8 mouse cellular contexts compared by ENCODE assay signal in genomic region chrX:12006882-12007753, GRCm38 (mm10).
DNase-seq lines count a peak whose midpoint lies in the region; ATAC-seq and TF ChIP-seq lines count a peak whose summit lies in the region.

No protein-coding gene starts in this region.

- no peaks in the 10 kb centered on the region for H3K27me3 ChIP-seq in kidney, adult 2 months (replicated peaks; ENCODE audit: control insufficient read depth, insufficient read depth, low read length)
- peaks cover 18% of the 10 kb centered on the region for H3K27me3 ChIP-seq in lung, embryonic 16.5 days (ENCODE audit: control insufficient read depth, insufficient read depth, low read depth, low read length)

- DNase-seq in A20 (ENCODE audit: low read depth, low spot score) = peak; percentile 78
- peak; percentile 81 for DNase-seq in adipocyte (ENCODE audit: low spot score)
- DNase-seq in embryo, embryonic 9.5 days (ENCODE audit: extremely low spot score) = peak; percentile 80
- DNase-seq in heart, adult 8-10 months (ENCODE audit: low spot score) = peak; percentile 57
- DNase-seq in kidney, adult 2 months = peak; percentile 69
- peak; percentile 14 for DNase-seq in ovary, postnatal 10 days (ENCODE audit: low spot score)
- DNase-seq in urinary bladder, postnatal 14 days (ENCODE audit: low spot score) = peak; percentile 55

- peak overlapping the region; percentile 91 for H3K27ac ChIP-seq in kidney, adult 2 months (ENCODE audit: insufficient read depth, low read depth, low read length)
- H3K27ac ChIP-seq in lung, embryonic 16.5 days (ENCODE audit: low read length) = peak overlapping the region; percentile 96

- H3K4me3 ChIP-seq in kidney, adult 2 months (ENCODE audit: insufficient read depth, low read depth, low read length) = peak overlapping the region; percentile 69
- peak overlapping the region; percentile 49 for H3K4me3 ChIP-seq in lung, embryonic 16.5 days (ENCODE audit: low read length)

- no peak for TF ChIP-seq CTCF in kidney, adult 2 months (conservative IDR thresholded peaks at IDR 0.05; ENCODE audit: insufficient read depth, insufficient read length, low read depth, low read length)

- peak; percentile 60 for ATAC-seq in lung, embryonic 16.5 days (ENCODE audit: low read depth)

- H3K4me2 ChIP-seq in lung, embryonic 16.5 days (ENCODE audit: low read depth, low read length) = peak overlapping the region; percentile 75

- 7% methylated on average over 42 of the region's 75 CpGs for WGBS in kidney, adult 2 months
- 1% methylated on average over 36 of the region's 75 CpGs for WGBS in lung, embryonic 16.5 days

- H3K9ac ChIP-seq in lung, embryonic 16.5 days (ENCODE audit: low read length) = peak overlapping the region; percentile 69

- no peaks in the 10 kb centered on the region for H3K4me1 ChIP-seq in kidney, adult 2 months (ENCODE audit: control insufficient read depth, insufficient read depth, low read length)
- H3K4me1 ChIP-seq in lung, embryonic 16.5 days (replicated peaks; ENCODE audit: control insufficient read depth, insufficient read depth, low read length) = peaks cover 26% of the 10 kb centered on the region

- TF ChIP-seq POLR2A in kidney, adult 2 months (IDR thresholded peaks at IDR 0.05; ENCODE audit: low read depth, low read length) = no peak

- no peaks in the 10 kb centered on the region for H3K36me3 ChIP-seq in kidney, adult 2 months (ENCODE audit: control insufficient read depth, insufficient read depth, low read length)
- H3K36me3 ChIP-seq in lung, embryonic 16.5 days (ENCODE audit: control insufficient read depth, insufficient read depth, low read length) = no peaks in the 10 kb centered on the region

- H3K9me3 ChIP-seq in lung, embryonic 16.5 days (ENCODE audit: control insufficient read depth, low read length) = no peaks in the 10 kb centered on the region

Comparison
In these comparisons a context has a peak if more than half of its experiments do, and no peak if none do; other contexts are left out.
1. Peak in every context shown above with its lines: DNase-seq, ATAC-seq, H3K4me3 ChIP-seq and H3K27ac ChIP-seq.
2. DNase-seq: peak in every context shown above with its lines; median percentile 81 in adipocyte; 80 in embryo, embryonic 9.5 days; 78 in A20; 69 in kidney, adult 2 months; 57 in heart, adult 8-10 months; 55 in urinary bladder, postnatal 14 days; 14 in ovary, postnatal 10 days.